Mouse (Mus musculus) urinary bladder, postnatal 36 days (tissue): ENCODE measurements around the gene Lhpp.

Experiments
- DNase-seq, 2 experiments: peaks; one replicate each; pipeline ENCODE4 v3.0.0; 2022; ENCODE audit warnings: low spot score in 2 of 2, mixed read lengths in 1 of 2

The Lhpp gene

DNA sequence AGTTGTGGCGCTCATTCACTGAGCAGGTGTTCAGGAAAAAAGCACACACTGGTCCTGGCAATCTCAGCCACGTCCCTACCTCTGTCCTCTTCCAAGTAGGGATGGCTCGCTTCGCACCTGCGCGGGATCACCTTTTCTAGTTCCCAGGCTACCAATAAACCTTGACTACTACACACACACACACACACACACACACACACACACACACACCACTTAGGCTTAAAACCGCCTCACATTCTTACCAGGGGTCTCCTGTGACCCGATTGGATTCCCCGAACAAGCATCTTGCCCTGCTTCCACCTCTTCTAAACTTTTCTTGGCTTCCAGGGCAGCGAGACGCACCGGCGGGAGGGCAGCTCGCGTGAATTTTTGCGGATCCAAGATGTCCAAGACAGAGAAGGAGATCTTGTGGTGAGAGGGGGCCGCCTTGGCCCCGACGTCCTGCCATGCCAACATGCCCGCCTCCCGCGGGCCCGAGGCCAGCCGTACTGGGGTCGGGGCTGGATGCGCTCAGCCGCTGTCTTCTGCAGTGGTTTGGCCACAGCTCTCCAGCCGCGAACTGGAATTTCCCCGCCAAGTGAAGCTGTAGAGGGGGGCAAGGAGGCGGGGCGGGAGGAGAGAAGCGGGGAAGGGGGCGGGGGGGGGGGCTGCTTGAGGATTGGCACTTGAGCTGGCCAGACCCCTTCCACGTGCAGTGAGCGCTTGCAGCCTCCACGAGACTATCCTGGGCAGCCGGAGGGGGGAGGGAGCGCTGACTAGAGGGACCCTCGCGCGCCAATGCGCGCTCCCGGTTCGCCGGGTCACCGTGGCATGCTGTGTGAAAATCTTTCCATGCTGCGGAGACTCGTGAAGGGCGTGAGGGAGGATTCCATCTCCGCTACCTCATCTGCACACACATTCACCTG, 11.1 kb upstream of the Lhpp start, which contains the start of gene Nkx1-2:
Nkx1-2 (minus strand) TSS at position 567 of the 905 bp plus-strand sequence.
- no peak for DNase-seq

DNA sequence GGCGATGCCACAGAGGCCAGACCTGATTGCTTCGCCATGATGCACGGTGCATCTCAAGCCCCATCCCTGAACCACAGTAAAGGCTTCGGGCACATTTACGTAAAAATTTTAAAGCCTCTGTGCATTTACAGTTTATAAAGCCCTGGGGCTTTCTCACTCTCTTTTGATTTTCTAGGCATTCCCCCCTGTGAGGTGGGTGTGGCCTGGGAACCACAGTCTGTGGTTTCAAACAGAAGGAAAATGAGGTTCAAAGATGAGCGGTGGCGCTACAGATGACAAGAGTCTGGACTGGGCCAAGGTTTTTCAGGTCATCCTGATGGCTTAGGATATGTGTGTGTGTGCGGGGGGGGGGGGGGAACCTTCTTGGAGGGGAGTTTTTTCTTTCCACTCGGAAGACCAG, 10.4 kb upstream of the Lhpp start:
- no peak for DNase-seq

DNA sequence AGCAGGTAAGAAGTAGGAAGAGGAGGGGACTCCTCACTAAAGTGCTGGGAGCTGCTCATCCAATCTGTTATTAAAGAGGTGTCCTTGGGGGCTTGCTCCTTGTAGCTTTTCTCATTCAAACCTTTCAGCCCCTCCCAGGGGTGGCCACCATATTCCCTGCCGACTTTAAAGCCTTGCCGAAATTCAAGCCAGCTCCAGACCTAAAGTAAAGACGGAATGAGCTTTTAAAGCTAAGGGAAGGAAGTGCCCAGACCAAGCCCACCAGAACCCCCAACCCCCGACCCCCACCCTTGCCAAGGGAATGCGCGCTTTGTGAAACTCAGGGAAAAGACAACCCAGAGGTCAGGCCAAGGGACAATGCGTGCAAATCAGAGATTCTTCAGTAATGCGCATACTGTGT, 9.5 kb upstream of the Lhpp start:
- DNase-seq: no peak

DNA sequence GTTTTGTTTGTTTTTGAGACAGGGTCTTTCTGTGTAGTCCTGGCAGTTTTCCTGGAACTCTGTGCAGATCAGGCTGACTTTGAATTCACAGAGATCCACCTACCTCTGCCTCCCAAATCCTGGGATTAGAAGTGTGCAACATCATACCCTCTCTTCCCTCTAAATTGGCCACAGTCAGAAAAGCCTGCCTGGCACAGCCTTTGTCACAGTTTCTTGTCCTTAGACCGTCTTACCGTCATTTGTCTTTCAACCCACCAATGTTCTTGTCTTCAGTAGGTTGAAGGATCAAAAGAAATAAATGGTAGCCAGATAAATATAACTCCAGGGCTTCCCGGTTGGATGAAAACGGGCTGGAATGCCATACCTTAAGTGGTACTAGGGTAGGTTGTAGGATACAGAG, 5.7 kb upstream of the Lhpp start:
- no peak for DNase-seq

DNA sequence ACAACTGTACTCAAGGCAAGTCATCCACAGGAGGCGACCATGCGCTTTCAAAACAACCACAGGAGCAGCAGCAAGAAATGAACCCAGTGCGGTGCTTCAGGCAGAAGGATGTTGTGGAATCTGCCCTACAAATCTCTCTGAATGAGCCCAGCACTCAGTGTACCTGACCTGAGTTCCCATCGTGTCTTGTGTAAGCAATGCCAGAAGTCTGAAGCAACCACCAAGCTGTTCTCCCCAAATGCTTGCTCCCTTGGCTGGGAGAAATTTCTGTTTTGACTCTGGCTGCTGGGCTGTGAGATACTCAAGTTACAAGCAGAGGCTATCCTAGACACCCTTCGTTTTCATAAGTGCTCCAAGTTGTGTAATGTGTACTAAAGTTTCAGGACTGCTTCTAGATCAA, 4.7 kb upstream of the Lhpp start:
- DNase-seq: no peak

DNA sequence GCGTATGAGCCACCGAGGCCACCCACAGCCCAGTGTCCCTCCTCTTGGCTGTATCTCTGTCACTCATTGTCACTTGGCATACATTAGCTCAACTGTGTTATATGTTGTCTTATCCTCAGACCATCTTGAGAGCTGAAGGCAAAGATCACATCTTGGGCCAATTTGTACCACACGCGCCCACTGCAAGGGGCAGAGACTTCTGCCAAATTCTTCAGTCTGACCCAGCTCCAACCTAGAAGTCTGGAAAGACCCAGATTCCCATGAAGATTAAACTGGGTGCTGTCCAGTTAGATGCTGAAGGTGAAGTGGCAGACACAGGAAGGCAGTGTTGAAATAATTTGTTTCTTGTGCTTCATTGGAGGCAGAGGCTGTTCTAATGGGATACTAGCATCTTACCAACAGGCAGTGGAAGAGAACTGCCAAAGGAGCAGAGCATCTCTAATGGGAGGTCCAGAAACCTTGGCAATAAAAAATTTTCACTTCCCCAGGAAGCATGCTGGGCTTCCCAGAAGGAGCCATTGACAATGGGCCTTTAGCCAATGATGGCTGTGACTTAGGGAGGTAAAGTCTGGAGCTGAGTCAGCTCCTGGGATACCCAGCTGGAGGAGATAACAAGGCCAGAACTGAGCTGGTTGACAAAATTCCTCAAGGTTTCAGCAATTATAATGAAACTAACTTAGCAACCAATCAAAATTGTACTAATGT, 2.0 kb upstream of the Lhpp start:
- DNase-seq: no peak

DNA sequence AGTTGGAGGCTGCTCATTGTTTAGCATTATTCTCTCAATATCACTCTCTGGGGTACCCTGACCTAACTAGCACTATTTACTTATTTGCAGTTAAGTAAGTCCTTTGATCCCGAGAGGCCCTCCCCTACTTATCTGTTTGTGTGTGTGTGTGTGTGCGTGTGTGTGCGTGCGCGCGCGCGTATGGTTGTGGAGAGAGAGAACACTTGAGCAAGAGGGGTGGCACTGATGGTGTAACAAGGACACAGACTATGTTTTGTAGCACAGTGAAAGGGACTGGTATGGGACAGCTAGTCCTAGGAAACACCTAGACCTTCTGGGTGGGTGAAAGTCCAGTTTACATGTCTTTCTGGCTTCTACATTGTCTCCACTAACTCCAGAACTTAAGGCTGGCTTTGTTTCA, 1.1 kb downstream of the Lhpp start:
- DNase-seq: no peak

DNA sequence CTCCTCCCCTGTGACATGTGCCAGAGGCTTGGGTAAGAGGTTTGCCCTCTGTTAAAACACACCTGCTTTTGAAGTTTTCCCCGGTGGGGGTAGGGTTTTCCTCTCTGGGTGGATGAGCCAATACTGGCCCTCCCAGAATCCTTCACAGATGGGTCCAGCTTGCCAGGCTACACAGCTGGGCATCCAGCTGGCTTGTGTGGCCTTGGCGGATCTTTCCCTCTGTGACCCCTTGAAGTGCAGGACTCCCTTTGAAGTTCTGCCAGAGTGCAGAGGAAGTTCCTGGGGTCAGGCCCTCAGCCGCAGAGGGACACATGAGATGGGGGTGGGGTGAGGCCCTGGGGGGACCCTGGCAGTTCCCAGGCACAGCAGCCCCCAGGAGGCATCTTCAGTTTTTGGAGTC, 4.9 kb downstream of the Lhpp start:
- DNase-seq: no peak

DNA sequence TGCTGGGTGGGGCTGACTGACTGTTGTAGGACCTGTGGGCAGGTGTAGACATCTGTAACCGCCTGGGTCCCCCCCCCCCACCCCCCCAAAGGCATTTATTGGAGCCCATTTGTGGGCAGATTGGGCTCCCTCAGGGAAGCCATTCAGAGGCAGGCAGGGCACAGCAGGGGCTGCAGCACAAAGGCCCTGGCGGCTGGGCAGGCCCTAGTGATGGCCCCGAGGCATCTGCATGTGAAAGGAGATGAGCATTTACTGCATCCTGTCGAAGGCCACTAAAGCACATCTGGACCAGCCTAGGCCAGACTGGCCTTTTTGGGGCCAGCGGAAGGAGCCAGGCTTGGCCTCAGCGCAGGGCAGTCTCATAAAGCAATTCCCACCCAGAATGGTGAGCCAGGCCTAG, 6.0 kb downstream of the Lhpp start:
- no peak for DNase-seq

DNA sequence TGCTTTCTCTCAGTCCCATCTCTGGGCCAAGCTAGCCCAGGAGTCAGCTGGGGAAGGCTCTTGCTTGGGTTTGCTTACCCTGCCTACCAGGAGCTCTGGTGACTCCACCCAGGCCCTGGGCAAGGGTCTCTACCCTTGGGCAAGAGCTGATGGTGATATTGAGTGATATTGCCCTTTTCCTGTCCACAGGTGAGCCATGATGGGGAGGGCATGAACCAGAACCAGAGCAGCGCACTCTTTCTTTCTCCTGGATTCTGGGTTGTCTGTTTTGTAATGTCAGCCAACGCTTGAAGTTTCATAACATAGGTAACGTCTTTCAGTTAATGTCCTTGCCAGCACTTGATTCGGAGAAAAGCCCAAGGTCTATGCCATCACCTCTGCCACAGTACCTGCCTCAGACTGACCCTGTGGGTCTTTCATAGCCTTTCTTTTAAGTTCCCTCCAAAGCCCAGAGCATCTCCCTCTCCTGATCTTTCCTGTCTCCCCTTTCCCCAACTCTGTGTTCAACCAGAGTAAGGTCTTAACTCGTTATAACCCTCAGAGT, 6.7 kb downstream of the Lhpp start:
- DNase-seq: no peak

DNA sequence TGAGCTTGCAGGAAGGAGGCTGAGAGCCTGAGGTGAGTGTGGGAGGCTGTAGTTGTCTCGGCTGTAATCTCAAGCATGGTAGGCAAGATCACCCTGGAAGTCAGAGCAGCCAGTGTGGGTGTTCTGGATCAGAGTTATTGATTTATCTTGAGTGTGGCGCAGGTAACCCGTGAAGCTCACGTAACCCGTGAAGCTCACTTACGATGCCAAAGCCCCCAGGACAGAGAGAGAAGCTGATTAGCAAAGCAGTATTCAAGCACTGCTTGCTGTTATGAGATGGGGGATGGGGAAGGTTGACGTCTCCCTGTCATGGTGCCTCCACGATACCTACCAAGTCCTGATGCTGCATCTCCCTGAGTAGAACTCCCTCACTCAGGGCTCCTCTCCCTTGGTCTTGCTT, 9.1 kb downstream of the Lhpp start:
- DNase-seq: no peak

DNA sequence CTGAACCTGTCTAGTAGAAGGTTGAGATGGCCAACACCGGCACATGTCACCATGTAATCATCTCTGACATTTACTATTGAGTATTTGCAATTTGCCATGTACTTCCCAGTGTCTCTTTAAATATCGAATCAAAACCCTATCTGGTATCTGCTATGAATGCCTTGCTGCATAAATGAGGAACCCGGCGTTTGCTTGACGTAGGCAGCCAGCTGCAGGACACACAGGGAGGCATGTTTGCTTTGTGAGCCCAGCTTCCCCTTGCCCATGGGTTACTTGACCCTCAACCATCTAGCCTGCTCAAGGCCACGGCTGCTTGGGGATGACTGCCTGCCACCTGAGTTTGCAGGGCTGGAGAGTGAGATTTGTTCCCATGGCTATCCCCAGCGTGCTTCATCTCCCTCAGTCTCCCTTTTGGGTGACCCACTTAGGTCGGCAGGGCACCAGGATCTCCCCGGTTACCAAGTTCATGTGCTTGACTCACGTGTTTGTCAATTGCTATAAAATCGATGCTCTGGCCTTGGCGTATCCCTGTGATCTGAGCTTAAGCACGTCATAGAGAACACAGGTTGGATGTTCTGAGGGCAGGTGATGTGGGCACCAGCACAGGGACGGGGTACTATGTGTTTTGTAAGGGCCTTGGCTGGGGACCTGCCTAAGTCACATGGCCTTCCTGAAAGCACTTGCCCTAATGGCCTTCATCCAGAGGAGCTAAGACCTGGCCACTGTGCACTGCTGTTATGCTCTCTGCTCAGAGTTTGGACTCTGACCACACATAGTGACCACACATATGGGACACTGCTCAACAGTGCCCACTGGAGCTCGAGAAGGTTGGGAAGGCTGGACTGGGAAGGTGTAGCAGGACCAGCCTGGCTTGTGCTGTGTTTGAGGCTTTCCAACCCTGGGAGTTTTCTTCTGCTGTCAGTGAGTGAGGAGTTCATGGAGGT, 9.8 kb downstream of the Lhpp start:
- DNase-seq: no peak

DNA sequence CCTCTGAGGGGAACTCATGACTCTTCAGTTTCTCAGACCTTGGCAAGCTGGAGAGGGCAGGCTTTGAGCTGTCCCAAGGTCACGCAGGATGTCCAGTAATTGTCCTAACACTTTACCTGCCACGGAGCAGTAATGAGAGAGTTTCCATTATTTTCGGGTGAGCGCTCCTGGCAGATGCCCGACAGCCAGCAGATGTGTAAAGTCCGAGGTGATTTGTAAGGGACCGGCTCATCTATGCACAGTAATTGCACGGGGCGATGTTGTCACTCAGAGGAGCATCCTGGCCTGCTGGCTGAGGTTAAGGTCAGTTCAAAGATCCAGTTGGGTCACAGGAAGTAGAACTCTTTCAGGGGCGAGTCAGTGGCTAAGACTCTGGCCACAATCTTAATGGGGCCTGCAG, 13.7 kb downstream of the Lhpp start:
- no peak for DNase-seq

DNA sequence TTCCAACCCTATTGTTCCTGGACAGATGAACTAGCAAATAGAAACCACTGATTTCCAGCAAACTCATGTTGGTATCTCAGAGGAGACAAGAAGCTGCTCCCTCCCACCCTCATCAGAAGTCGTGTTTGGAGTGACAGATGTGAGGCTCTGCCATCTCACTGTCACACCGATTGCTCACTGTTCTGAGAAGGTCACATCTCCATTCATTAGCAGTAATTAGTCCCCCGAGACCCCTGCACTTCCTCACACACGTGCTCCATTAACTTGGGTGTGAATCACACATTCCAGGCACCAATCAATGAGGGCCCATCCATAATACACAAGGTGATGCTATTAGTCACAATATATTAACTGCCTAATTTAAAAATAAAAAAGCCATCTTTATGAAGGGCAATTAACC, 15.7 kb downstream of the Lhpp start:
- DNase-seq: no peak

DNA sequence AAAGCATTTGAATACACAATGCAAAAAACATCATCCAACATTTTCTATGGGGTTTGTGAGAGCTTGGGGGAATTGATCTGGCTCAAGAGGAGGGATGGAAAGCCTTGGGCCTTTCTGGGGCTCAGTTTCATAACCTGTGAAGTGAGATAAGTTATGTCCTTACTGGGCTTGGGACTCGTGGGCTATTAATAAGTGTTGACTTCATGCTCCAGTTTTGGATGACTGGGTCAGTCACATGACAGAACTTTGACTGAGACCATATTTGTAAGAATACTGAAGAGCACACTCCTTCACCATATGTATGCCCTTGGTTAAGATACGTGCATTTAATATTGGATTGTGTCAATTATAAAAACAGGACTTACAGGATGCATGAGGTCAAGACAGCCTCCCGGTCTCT, 17.0 kb downstream of the Lhpp start:
- DNase-seq: no peak

DNA sequence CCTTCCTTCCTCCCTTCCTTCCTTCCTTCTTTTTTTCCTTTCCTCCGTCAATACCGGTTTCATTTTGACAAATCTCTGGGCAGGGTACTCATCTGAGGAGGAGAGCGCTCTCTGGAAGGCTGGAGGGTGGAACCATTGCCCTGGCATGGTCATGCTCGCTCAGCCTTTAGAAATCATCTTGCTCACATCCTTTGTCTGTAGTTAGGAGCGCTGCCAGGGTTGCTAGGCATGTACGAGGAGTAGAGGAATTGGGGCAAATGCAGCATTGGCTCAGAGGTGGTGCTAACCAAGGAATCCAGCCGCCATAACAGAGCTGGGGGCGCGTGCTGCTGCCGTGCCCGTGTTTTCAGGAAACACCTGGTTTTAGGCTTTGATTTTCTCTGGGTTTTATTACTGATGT, 20.9 kb downstream of the Lhpp start:
- no peak for DNase-seq

DNA sequence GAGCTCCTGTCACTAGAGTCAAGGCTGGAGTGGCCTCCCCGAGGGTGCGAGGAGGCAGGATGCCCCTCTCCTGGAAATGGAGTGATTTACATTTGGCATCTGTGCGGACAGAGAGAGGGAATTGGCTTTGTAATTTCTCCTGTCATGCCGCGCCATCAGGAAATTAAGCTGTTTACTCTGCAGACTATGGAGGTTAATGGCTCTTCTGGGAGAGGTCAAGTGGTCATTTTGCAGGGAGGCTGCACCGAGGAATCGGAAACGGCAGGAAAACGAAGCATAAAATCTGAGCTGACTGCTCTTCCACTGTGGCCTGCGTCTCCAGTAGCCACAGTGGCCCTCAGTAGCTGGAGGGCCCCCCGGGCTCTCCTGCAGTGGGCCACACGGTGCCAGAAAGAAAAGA, 26.9 kb downstream of the Lhpp start:
- no peak for DNase-seq

DNA sequence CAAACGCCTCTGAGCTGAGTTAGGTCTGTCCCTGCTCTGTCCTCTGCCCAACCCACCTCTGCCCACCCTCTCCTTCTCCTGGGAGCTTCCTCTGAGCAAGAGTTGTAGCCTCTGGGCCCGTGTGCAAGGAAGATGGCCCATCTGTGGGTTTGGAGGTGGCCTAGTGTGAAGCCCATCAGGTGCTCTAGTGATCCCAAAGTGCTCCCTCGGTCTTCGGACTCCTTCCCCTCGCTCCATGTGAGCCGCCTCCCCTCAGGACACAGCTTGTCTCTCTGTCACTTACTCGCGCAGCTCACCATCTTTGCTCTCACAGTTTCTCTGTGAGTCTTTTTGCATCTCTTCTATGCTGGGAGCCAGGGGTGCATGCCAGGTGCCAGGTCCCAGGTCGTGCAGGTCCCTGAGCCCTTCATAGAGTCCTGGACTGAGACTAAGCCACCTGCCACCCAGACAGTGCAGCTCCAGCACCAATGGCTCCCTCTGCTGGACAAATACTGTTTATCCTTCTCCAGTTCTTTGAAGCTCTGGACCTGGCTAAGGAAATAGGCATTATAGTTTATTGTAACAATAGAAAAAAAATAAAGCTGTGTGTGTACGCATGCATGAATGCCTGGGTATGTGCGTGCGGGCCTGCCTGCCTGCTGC, 28.1 kb downstream of the Lhpp start:
- DNase-seq: no peak

DNA sequence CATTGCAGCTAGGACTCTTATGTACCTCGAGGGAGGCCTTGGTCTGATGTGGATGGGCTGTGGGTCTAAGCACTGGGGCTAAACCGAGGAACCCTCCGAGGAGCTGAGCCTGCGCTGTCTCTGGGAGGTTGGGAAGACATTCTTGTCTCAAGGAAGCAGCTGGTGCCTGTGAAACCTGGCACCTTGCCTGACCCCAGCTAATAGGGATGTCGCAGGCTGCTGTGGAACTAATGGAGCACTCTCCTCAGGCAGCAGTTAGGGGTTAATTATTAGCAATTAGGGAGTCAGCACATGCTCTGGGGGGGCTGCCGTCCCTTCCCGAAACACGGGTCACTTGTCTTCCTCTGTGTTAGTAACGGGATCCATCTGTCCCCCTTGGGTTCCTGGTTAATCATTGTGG, 30.5 kb downstream of the Lhpp start:
- DNase-seq: no peak

DNA sequence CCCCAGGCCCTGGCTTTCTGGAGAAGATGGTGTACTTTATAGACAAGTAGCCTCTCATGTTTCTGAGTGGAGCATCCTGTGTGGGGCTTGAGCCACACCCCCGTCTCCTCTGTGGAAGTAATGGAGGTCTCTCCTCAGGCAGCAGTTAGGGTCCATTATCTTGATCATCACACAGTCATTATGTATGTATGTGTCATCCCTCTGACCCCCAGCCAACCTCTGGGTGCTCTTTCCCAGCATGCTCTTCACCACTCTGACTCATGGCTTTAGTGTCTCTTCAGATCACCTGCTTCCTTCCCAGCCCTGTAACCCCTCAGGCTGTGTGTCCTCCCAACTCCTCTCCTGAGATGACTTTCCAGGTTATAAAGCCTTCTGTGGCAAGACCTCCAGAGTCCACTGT, 31.2 kb downstream of the Lhpp start:
- DNase-seq: no peak

DNA sequence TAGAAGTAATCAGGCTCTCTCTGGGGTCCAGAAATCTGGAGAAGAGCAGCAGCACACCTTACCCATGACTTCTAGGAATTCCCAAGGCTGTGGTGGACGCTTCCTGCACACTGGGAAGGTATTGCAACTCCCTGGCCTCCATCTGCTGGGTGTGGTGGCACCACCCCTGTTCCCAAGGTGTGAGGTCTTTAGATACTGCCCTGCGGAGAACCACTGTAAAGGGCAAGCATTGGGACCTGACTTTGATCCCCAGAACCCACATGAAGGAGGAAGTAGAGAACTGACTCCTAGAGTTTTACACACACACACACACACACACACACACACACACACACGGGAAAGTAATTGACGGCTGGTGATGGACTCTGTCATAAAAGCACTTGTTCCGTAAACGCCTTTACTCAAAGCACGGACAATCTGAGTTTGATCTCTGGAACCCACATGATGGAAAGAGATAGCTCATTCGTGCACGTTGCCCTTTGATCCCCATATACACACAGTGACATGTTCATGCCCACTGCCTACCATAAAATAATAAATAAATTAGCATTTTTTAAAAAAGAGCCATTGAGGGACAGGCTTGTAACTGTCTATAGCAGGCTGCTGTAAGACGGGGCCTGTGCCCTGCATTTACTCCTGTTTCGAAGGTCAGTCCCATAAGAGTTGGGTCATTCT, 34.3 kb downstream of the Lhpp start:
- DNase-seq: no peak
